Mouse (Mus musculus) lung, adult 18-20 months (tissue): ENCODE results near the gene Rspo3.

Experiments
- DNase-seq, 2 experiments: peaks; one replicate each; pipeline ENCODE4 v3.0.0; 2022; ENCODE audit warnings: mixed read lengths in 2 of 2

Gene Rspo3

DNA sequence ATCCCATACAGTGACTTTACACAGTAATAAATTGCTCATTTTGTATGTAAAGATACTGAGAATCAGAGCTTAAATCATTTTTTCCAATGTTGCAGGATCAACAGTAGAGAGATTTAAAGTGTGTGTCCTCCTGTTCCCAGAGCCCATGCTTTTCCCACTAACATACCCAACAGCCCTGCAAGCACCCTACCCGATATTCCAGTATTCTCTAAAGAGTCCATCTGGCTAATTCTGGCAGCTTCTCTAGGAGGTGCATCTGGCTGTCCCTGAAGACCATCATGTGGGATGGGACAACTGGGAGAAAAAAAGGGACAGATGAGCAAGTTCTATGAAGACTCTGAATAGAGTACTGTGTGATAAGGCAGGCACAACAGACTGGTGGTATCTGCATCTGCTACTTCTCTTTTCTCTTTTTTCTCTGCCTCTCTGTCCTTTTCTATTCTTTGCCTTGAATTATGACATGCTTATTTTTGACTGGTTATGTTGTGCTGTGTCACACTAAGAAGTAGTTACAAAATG is 102.7 kb downstream of the Rspo3 start:
- DNase-seq = no peak

GRCm38 (mm10) chr10:29426660-29427059 is 109.0 kb downstream of the Rspo3 start:
- DNase-seq = no peak

- DNase-seq = no peak
Measured at GRCm38 (mm10) chr10:29424571-29424970, 111.1 kb downstream of the Rspo3 start.

DNA sequence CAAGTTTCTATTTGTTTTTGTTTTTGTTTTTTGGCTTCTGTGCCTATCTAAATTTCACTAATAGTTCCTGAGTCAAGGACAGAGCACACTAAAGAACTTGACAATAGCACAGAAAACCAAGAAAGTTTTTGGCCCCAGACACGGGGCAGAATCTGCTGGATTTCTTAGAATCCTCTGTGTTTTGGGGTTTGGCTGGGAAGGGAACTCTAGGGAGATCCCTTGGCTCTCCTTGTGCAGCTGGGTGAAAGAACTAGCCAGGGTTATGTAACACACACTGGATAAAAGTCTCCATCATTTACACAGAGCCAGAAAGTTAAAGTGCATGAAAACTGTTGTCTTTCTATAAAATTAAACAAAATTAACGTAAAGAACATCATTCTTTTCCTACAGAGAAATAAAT is 121.3 kb downstream of the Rspo3 start:
- no peak for DNase-seq

GRCm38 (mm10) chr10:29402656-29403268 is 132.9 kb downstream of the Rspo3 start:
- no peak for DNase-seq
